Mouse (Mus musculus) frontal cortex, adult (tissue): Measurements from ENCODE around the gene Sspn.

Source experiments
- ATAC-seq: cut with Nextera tagmentation; 2 replicates; pipeline ENCODE4 v1.9.2; 2017; ENCODE audit warnings: mild to moderate bottlenecking, moderate library complexity, mixed read lengths; ENCODE audit not compliant: low TSS enrichment

Sspn gene

GRCm38 (mm10) chr6:145934001-145934696, 2.7 kb downstream of the Sspn start:
- peak; percentile 90 for ATAC-seq

GRCm38 (mm10) chr6:145934697-145935240, 3.3 kb downstream of the Sspn start:
- ATAC-seq = 0 out of 2 replicates have a peak, but pooled peaks have one; percentile 33

DNA sequence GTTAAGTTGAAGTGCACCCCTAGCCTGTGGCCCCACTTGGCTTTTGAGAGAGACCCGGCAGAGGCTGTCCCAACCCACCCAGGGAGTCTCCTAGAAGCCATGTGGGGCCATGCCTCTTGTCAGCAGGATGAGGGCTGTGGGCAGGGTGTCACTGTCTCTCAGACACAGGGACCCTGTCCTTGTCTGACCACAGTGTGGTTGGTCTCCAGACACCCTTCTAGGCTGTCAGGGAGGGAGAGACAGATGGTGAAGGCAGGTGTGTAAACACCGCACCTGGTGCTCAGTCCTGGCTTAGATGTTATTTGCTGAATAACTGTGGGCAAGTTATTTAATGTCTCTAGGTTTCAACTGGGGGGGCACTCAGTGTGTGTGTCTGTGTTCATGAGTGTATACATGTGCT, 4.5 kb downstream of the Sspn start:
- ATAC-seq = no peak

GRCm38 (mm10) chr6:145936511-145936910, 5.1 kb downstream of the Sspn start:
- no peak for ATAC-seq

DNA sequence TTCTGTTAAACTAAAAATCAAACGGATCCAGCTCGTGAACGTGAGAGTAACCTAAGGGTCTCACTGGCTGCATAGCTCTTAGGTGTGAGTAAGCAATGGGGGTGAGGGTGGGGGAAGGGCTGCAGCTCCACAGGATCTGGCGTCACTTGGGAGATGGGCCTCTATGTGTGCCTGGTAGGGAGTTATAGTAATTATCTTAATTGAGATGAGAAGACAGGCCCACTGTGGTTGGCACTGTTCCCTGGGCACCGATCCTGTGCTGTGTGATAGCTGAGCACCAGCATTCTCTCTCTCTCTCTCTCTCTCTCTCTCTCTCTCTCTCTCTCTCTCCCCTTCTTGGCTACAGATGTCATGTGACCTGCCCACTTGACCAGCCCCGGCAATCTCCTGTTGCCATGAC, 9.4 kb downstream of the Sspn start:
- ATAC-seq = no peak

DNA sequence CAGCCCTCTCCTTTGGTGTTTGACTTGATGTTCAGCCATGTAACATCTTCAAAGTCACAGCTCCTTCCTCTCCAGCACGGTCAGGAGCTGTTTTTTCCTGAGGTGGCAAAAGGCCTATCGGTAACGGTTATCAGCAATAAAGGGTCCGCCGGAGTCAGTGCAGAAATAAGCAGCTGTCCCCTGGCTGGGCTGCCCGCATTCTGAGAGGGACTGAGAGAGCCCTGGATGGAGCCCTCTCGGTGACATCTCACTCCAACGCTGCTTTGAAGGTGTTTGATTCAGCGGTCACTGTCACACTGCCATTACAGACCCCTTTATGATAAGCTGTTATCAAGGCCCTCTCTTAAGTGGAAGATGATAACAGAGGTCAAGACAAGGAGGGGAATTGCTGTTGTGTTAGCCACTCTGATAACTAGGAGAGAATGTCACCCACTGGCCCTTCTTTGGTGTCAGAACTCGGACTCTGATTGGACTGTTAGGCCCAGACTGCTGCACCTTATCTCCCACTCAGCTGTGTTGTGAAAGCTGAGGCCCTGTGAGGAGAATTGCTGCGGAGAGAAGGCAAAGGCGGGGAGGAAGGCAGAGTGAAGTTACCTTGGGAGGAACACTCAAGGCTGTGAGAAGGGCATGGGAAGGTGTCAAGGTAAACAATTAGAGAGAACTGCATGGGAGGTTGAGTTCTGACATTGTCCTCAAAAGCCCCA, 11.0 kb downstream of the Sspn start:
- no peak for ATAC-seq

DNA sequence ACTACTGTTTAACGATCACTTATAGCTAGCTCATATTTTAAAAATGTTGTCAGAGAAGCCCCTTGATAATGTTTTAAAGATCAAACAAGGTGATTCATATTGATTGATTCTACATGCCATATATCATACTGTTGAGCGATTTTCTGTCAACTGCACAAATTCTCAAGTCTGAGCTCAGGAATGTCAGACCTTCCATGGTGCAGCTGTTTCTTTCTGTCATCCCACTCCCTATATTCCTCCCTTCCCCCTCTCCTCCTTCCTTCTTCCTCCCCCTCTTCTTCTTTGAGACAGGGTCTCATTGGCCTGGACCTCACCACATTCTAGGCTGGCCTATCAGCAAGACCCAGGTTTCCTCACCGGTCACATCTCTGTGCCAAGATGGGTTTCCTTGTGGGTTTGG, 12.0 kb downstream of the Sspn start:
- ATAC-seq = no peak

DNA sequence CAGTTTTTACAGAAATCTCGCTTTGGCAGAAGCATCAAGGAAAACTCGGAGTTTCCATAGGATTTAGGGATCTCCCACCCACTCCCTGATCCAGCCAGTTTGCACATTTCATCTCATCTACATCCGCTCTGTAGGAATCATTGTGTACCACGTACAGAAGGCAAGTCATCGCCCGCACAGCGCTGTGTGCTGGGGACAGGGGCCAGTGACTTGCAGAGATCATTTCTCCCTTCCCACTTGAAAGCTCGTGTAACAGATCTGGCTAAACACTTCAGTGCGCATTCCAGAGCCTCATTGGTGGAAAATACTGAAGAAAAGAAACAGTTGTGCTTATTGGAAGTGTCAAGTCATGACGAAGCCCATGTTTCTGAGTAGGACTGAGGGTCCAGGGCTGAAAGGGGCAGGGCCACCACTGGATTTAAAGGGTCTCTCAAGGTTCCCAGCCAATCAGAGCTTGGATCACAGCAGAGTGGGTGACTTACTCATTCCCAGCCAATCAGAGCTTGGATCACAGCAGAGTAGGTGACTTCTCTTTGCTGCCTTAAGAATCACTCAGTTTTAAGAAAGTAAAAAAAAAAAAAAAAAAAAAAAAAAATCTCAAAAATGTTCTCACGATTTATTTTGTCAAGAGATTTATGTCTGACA, 14.4 kb downstream of the Sspn start:
- ATAC-seq = peak; percentile 77

DNA sequence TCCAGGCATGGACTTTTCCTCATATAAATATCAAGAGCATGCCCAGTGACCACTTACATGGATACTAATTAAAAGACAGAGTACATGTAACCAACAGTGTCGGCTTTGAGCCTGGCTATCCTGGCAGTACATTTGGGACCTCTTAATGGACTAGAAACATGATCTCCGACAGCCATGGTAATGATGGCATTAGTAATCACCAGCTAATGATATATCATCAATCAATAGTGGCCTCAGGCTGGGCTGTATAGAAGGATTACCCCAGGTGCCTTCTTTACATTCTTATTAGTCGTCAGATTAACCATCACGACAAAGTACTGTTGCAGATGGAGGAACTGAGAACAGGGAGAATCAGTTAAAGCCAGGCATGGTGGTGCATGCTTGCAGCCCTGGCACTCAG, 17.6 kb downstream of the Sspn start:
- no peak for ATAC-seq

- ATAC-seq = no peak
These were observed 19.2 kb downstream of the Sspn start for GRCm38 (mm10) chr6:145950626-145951025.

GRCm38 (mm10) chr6:145952594-145952993, 21.2 kb downstream of the Sspn start:
- ATAC-seq = no peak

GRCm38 (mm10) chr6:145953121-145953896, 21.9 kb downstream of the Sspn start:
- 0 out of 2 replicates have a peak, but pooled peaks have one; percentile 41 for ATAC-seq

DNA sequence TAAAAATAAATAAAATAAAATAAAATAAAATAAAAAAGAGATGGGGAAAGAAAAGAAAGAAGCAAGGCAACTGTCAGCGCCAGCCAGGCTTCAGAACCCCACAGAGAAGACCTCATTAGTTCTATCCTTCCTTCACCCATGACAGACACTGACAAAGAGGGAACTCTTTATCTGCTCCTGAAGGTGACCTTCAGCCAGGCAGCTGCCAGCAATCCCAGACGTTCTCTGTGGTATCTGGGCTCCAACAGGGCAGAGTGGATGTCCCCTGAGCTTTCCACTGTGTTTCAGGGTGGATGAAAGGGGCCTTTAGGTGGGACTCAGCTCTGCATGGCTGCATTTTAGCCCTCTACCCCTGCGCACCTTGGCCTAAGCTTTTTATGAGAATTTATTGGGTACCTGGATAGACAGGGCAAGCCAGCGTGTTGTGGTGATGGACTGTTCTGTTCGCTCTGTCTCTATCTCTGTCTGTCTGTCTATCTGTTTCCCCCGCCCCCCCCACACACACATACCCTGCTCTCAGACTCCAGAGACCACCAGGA, 26.1 kb downstream of the Sspn start:
- ATAC-seq = no peak

- no peak for ATAC-seq
These were observed 26.6 kb downstream of the Sspn start for GRCm38 (mm10) chr6:145958070-145958469.

- no peak for ATAC-seq
These were observed 29.6 kb downstream of the Sspn start for GRCm38 (mm10) chr6:145961047-145961446.

- peak; percentile 50; the same call in 1 of the 2 replicates for ATAC-seq
These were observed 32.5 kb downstream of the Sspn start for GRCm38 (mm10) chr6:145963966-145964365.

- ATAC-seq = no peak
These were observed 36.3 kb downstream of the Sspn start for GRCm38 (mm10) chr6:145967693-145968092.

GRCm38 (mm10) chr6:145968301-145968818, 36.9 kb downstream of the Sspn start:
- ATAC-seq = peak; percentile 73

- no peak for ATAC-seq
These were observed 37.4 kb downstream of the Sspn start for GRCm38 (mm10) chr6:145968821-145969220.

- no peak for ATAC-seq
These were observed 38.1 kb downstream of the Sspn start for GRCm38 (mm10) chr6:145969572-145969971.

- no peak for ATAC-seq
These were observed 40.7 kb downstream of the Sspn start for GRCm38 (mm10) chr6:145972107-145972506.
